ENCODE assay signal across 18 mouse cellular contexts in genomic region chr6:126628451-126628850, GRCm38 (mm10). TPM values are rescaled to one million over a fixed set of nuclear protein-coding genes. Genes with fewer than 3 reads are reported as not detected.
"Had no signal": no experiment of that assay in that cellular context is flagged by ENCODE, and none has a peak within 500 bp of the region (broad histone marks: within the 10 kb centered on the region; RNA-seq: fewer than 3 reads in every experiment).

No protein-coding gene starts in this region.

- H3K4me2 ChIP-seq: hindbrain, embryonic 14.5 days; limb, embryonic 15.5 days; liver, embryonic 12.5 days; lung, embryonic 14.5 days; neural tube, embryonic 15.5 days had no signal

- H3K4me3 ChIP-seq: limb, embryonic 15.5 days; liver, embryonic 12.5 days; midbrain, embryonic 10.5 days; myocyte; neural tube, embryonic 15.5 days had no signal

- H3K27ac ChIP-seq: hindbrain, embryonic 14.5 days; kidney, postnatal 0 days; limb, embryonic 15.5 days; liver, embryonic 12.5 days; midbrain, embryonic 10.5 days; neural tube, embryonic 15.5 days had no signal

- ATAC-seq: liver, embryonic 12.5 days had no signal

- H3K9ac ChIP-seq: hindbrain, embryonic 14.5 days; limb, embryonic 15.5 days; liver, embryonic 12.5 days; lung, embryonic 14.5 days; neural tube, embryonic 15.5 days had no signal

- H3K4me1 ChIP-seq: limb, embryonic 15.5 days; liver, embryonic 12.5 days; midbrain, embryonic 10.5 days; neural tube, embryonic 15.5 days had no signal

- DNase-seq: layer of hippocampus, adult 9-11 months; layer of hippocampus, postnatal 36 days; lung, embryonic 14.5 days; lung, postnatal 10 days; lung, postnatal 4 days; midbrain, embryonic 14.5 days; right cerebral cortex, adult 18-20 months; right cerebral cortex, postnatal 4 days; spleen, adult 18-20 months; thymus, adult 2 months; thymus, postnatal 25 days had no signal

- H3K27me3 ChIP-seq: limb, embryonic 15.5 days; liver, embryonic 12.5 days; neural tube, embryonic 15.5 days had no signal

- H3K9me3 ChIP-seq: limb, embryonic 15.5 days; liver, embryonic 12.5 days; midbrain, embryonic 10.5 days; neural tube, embryonic 15.5 days had no signal

- H3K36me3 ChIP-seq: limb, embryonic 15.5 days; liver, embryonic 12.5 days; midbrain, embryonic 10.5 days; neural tube, embryonic 15.5 days had no signal

RNA-seq across cellular contexts. Expression of gene Kcna1, which starts 17.7 kb away (rescaled TPM):
- polyA plus RNA-seq: myocyte had no signal
